Mouse (Mus musculus) left cerebral cortex, adult 8-10 months (tissue): Measurements from ENCODE around the gene Rsad1. TPM values are rescaled to one million over a fixed set of nuclear protein-coding genes. Genes with fewer than 3 reads are reported as not detected.

Source experiments
- DNase-seq, 2 experiments: peaks; one replicate each; pipeline ENCODE4 v3.0.0; 2022; ENCODE audit warnings: low spot score in 2 of 2
- total RNA-seq, 4 experiments: library from RNA; stranded (reverse); gene quantifications; 2 replicates each; pipeline ENCODE4 v1.2.4; 2022

Rsad1 gene
- total RNA-seq, 4 experiments from 2014 or later, result 13.8 to 19.5 (median 16.1) TPM

DNA sequence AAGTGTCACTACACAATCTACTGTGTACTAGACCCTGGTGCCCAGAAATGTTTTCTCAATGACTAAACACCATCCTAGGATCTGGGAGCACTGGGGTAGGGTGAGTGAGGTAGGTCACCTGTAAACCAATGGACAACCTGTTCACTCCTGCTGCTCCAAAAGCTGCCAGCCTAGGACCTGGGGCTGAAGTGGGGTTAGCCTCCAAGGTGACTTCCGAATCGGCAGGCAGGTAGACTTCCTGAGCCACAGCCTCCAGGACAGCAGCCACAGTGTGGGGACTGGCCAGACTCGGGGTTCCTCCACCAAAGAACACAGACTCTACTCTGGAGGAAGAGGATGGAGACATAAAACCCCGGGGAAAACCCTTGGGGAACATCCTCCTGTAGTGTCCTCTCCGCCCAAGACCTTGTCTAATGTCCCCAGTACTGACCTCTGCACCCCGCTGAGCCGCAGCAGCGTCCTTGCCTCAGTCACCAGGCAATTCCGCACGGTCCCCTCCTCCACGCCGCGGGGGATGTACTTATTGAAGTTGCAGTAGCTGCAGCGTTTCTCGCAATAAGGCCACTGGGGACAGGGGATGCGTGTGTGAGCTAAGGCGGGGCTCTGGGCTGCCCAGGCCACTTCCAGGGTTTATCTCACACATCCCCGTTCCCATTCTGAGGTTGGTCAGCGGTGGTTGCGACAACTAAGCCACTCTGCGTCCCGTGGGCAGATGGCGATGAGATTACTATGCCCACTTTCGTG is 842 bp downstream of the Rsad1 start:
- peak in 1 of 2 experiments; percentile 57 for DNase-seq

DNA sequence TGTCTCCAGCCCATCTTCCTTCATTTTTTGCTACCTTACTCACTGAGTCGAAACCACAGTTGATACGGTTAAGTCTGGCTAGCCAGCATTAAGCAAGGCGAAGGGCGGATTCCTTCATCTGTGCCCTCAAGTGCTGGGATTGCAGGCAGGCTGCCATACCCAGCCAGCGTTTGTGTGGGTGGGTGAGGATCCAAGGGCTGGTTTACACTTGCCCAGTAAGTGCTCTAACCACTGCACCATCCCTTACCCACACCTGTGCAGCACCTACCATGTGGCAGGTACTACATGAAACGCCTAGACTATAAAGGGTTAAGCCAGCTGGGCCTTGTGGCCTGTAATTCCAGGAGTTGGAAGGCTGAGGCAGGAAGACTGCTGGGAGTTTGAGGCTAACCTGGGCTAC is 1.8 kb downstream of the Rsad1 start:
- DNase-seq, result no peak

DNA sequence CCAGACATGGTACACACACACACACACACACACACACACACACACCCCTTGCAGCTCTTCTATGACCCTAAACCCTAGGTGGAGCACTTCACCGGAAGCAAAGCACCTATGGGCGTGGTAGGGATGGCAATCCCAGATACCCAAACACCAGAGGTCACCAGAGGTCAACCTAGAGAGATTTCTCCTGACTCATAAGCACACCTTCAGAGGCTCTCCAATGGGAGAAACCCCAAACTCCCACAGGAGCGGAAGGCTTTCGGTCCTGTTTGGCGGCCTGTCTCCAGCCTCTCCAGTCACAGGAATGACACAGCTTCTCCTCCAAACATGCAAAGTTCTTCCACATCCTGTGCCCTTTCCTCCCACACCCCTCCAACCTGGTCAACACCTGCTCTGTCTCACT is 2.7 kb downstream of the Rsad1 start:
- no peak for DNase-seq

- DNase-seq, result no peak
Measured at GRCm38 (mm10) chr11:94544422-94544821, 4.6 kb downstream of the Rsad1 start.

DNA sequence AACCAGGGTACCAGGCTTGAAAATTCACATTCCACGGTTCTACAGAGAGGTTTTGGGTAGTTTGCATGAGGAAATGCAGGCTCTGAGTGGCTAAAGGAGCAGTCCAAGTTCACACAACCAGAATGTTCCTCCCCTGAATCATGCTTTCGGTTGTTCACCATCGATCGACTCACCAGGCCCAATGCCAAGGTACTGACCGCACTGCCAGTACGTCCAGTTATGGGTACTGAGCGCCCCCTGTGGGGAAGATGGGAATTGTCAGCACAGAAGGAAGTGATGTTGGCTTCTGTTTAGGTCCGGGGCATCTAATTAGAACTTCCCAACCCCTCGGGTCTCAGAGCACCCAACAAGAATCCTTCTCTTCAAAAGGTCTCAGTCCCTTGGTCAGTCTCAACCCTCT is 5.1 kb downstream of the Rsad1 start:
- peak; percentile 86 to 92 for DNase-seq

DNA sequence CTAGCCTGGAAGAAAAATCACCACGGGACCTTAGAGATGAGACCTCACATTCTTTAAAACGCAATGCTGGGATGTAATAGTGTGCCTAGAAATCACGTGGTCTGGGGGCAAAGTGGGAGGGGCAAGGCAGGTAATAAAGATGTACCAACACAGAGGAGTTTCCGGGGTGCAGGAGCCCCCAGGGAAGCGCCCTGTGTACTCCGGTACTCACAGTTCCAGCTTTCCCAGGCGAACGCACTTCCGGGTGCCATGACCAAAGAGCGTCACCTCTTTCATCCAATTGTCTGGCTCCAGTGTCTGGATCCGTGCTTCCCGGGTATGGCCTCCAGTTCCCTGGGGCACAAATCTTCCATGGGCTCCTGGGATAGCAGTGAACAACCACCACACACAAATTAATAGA is 5.7 kb downstream of the Rsad1 start:
- no peak for DNase-seq

- DNase-seq, result no peak
Measured at GRCm38 (mm10) chr11:94542400-94542799, 6.7 kb downstream of the Rsad1 start.

DNA sequence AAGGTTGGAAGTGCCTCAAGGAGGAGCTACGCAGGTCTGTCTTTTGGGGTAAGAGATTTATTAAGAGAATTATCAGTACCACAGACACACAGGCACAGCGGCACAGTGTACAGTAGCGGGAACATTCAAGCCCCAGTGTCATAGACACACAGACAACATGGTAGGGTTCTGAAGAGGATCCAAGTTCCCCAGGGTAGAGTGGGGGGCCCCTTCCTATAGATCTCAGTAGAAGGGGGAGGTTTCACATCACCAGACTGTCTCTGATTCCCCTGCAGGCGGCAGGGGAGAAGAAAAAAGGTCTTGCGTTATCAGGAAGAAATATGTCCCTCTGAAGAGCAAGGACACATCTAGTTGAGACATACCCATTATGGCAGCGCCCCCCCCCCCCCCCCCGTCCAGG is 9.3 kb downstream of the Rsad1 start:
- no peak for DNase-seq

DNA sequence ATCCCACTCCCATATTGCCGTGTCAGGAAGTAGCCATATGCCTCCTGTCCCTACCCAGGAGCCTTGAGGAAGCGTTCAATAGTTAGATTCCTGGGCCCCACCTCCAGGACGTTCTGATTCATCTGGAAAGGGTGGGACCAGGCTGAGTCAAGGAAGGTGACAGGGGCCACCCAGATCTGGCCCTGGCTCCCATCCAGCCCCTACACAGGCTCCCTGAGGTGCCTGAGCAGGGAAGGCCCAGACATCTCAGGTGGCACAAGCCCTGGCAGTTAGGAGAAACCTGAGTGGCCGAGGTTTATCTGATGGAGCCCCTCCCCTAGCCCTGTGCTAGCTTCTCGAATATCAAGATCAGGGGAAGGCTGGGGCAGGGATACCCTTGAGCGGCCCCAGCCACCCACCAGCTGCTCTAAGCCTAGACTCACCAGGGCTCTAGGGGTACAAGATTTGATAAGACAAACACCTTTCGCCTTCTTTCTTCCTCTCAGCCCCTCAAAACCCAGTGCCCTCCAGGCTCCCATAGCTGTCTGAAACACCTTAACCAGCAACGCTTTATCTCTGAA is 10.2 kb downstream of the Rsad1 start:
- DNase-seq, result no peak

GRCm38 (mm10) chr11:94533171-94533570 is 15.9 kb downstream of the Rsad1 start:
- peak in 1 of 2 experiments; percentile 58 for DNase-seq

GRCm38 (mm10) chr11:94528879-94529278 is 20.2 kb downstream of the Rsad1 start:
- DNase-seq, result no peak

- DNase-seq, result no peak
Measured at GRCm38 (mm10) chr11:94526171-94526879, 22.7 kb downstream of the Rsad1 start.

DNA sequence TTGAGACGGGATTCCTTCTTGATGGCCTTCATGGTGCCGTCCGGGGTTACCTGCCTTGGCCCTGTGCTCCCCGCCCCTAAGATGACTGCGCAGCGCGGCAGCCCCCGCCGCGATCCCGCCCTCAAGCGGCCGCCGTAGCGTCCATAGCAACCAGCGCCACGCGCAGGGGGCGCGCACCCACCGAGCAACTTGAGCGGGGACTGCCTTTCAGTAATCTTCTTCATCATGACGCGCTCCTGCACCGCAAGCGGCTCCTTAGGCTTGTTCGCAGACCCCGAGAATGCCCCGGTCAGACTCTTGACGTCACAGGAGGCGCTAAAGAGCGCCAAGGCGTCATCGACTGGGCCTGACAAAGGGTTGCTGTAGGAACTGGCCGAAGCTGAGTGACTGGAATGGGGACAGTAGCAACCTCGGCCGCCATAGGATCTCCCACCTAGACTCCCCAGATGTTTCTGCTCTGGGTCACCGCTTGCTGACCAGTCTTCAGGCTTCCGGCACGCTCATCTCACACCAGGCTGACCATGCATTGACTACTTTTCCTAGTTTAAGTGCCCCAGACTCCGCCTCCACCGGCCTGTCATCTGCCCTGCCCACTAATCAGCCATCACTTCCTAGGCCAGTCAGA is 27.7 kb downstream of the Rsad1 start, which contains the start of gene Mycbpap:
TSS of gene Mycbpap (minus strand) at position 524 of the 625 bp plus-strand sequence.
- DNase-seq, result peak; percentile 34 to 63

- DNase-seq, result no peak
Measured at GRCm38 (mm10) chr11:94513452-94513851, 35.6 kb downstream of the Rsad1 start.

GRCm38 (mm10) chr11:94508976-94509375 is 40.1 kb downstream of the Rsad1 start:
- DNase-seq, result no peak

DNA sequence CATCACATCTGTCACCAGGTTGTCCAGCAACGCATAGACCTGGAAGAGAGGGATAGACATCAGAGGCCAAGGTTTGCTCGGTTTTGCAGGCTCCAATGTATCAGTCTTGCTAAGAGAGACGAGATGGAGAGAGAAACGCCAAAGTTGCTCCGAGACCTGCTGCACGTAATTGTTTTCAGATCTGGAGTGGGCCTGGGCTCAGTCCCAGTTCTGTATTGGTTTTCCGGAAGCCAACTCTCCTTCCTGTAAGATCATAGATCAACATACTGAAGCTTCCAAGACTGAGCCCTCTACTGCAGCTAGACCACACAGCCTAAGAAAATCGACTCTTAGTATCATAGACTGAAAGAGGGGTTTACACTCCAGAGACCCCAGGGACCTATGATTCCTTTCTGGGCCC is 47.6 kb downstream of the Rsad1 start:
- no peak for DNase-seq

- no peak for DNase-seq
Measured at GRCm38 (mm10) chr11:94500362-94500761, 48.7 kb downstream of the Rsad1 start.

GRCm38 (mm10) chr11:94499661-94500152 is 49.3 kb downstream of the Rsad1 start, which contains the start of gene Epn3:
Gene Epn3 (minus strand): TSS chr11:94499974.
- DNase-seq, result no peak

- DNase-seq, result no peak
Measured at GRCm38 (mm10) chr11:94499035-94499434, 50.0 kb downstream of the Rsad1 start.

DNA sequence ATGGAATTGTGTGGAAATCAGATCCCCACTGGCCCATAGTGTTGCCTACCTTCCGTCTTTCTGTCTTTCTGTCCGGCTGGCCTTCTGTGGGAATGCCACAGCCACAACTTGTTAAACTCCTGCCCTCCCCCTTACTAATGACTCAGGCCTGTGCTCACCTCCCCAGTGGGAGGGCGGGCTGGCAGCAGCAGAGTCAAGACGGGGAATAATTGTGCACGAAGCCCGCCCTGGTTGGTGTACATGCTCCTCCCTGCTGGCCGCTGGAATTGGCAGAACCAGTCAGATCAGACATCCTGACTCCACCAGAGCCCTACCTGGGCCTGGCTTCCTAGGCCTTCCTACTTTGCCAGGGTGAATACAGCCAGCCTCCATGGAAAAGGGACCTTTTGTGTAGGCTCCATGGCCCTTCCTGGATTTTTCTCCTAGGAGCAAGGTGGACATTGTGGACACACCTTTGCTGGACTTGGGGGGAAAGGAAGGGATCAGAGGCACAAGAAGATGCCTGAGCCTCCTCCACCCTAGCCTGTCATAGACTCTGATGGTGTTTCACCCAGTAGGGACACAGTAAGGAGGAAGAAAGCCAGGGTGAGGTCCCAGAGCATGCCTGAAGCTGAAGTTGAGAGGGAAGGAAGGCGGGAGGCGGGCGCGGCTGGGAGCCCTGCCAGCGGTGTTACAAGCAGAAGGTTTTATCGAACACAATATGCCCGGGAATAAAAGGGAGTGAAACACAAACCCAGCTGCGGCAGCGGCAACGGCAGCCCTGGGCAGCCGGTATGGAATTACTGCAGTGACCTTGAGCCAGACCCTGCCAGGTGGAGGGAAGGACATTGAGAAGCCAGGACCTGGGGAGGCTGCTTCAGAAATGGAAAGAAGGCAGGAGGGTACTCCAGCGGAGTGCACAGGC is 50.7 kb downstream of the Rsad1 start:
- DNase-seq, result peak; percentile 19 to 46

- DNase-seq, result no peak
Measured at GRCm38 (mm10) chr11:94495415-94495814, 53.6 kb downstream of the Rsad1 start.
